Mouse (Mus musculus): ENCODE results near the gene Tacc2. TPM values are rescaled to one million over a fixed set of nuclear protein-coding genes. Genes with fewer than 3 reads are reported as not detected.
"Not testable (repeated sequence)": the region's sequence is repeated elsewhere in the genome, so short reads cannot be mapped to it uniquely, and the experiment has no call there.

Tacc2 gene
- polyA plus RNA-seq, 1 experiment from 2014 or later: 19.8 TPM

DNA sequence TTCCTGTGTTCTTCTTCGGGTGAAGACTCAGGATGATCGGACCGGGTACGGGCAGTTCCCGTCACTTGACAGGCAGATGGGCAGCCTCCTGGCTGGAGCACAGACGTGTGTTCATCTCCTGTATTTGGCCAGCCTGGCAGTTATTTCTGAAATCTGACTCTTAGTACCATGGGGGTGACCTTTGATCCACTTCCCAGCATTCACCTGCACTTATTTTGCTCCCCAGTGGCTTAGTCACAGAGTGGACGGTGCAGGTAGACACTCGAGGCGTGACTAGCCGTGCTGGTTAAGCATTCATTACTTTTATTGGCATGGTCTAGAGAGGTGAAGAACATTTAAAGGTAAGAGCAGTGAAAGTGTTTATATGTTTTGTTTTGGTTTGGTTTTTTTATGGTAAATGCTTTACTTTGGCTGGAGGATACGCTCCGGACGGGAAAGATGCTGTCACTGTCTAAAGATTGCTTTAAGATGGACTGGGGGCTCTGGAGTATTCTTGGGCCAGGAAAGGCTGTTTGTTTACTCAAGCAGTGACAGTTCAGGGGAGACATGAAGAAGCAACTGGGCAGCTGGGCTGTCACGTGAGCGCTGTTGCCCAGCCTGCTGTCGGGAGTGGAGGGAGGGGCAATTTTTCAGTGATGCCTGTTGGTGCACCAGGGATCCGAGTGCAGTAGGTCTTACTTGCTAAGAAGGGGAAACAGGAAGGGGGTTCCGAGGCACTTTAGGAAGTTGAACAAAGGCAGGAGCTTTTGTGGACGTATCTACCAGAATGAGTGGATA, 19.0 kb downstream of the Tacc2 start:
- ATAC-seq: peak; percentile 32
- not testable (repeated sequence) for H3K4me3 ChIP-seq (ENCODE audit: low read depth, low read length); H3K27me3 ChIP-seq (replicated peaks; ENCODE audit: insufficient read depth, low read length); H3K4me1 ChIP-seq (ENCODE audit: insufficient read depth, low read depth, low read length); H3K27ac ChIP-seq (ENCODE audit: low read length); H3K4me2 ChIP-seq (replicated peaks; ENCODE audit: low read depth, low read length); H3K9ac ChIP-seq (replicated peaks; ENCODE audit: low read depth); H3K9me3 ChIP-seq (ENCODE audit: low read length); H3K36me3 ChIP-seq (ENCODE audit: insufficient read depth, low read length)
- 22% methylated on average over 9 of the region's 19 CpGs for WGBS
- DNase-seq (ENCODE audit: low spot score): peak; percentile 46

DNA sequence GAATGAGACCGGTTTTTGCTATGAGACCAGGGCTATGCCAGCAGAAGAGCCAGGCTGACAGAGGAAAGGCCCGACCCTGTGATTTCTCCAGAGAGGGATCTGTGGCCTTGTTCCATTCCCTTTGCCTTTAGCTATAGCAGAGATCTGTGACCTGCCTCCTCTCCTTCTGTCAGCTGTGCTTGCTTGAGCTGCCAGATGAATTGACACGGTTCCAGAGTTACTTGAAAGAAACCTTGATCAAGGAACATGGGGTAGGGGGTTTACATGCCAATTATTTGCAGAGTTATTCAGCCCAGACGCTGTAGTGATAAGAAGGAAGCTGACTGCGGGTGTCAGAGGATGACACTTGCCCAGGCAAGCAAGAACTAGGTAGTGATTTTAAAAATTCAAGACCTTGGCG, 20.3 kb downstream of the Tacc2 start:
- DNase-seq (ENCODE audit: low spot score) (no peak), ATAC-seq (no peak)
- 64% methylated on average over 6 of the region's 6 CpGs for WGBS

DNA sequence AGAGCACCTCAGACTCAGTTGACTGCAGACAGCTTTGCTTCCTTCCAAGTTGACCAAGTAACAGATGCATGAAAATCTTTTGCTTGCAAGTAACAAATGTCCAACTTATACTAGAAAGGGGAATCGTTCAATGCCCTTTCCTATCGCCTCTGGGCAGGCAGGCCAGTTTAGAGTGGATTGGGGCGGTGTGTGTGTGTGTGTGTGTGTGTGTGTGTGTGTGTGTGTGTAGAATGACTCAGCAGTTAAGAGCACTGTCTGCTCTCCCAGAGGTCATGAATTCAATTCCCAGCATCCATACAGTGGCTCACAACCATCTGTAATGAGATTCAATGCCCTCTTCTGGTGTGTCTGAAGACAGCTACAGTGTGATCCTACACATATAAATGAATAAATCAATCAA, 22.8 kb downstream of the Tacc2 start:
- H3K4me2 ChIP-seq (replicated peaks; ENCODE audit: low read depth, low read length): no peak overlapping the region
- H3K4me3 ChIP-seq (ENCODE audit: low read depth, low read length): no peak overlapping the region
- H3K4me1 ChIP-seq (ENCODE audit: insufficient read depth, low read depth, low read length): no peaks in the 10 kb centered on the region
- no peak overlapping the region for H3K27ac ChIP-seq (ENCODE audit: low read length)
- no peak for ATAC-seq
- TF ChIP-seq EP300 (IDR thresholded peaks at IDR 0.05): no peak
- TF ChIP-seq CTCF (IDR thresholded peaks at IDR 0.05): no peak
- no peaks in the 10 kb centered on the region for H3K9me3 ChIP-seq (ENCODE audit: low read length)
- WGBS: 53% methylated on average over 3 of the region's 3 CpGs
- no peaks in the 10 kb centered on the region for H3K27me3 ChIP-seq (replicated peaks; ENCODE audit: insufficient read depth, low read length)
- no peak overlapping the region for H3K9ac ChIP-seq (replicated peaks; ENCODE audit: low read depth)
- DNase-seq (ENCODE audit: low spot score): no peak
- no peaks in the 10 kb centered on the region for H3K36me3 ChIP-seq (ENCODE audit: insufficient read depth, low read length)

More for the DNA sequence above, 20.3 kb downstream of the Tacc2 start:
- no peak for TF ChIP-seq EP300 (IDR thresholded peaks at IDR 0.05)
- no peak for TF ChIP-seq CTCF (IDR thresholded peaks at IDR 0.05)
- no peak overlapping the region for H3K27ac ChIP-seq (ENCODE audit: low read length)
- H3K4me3 ChIP-seq (ENCODE audit: low read depth, low read length): no peak overlapping the region
- H3K36me3 ChIP-seq (ENCODE audit: insufficient read depth, low read length): no peaks in the 10 kb centered on the region
- no peaks in the 10 kb centered on the region for H3K9me3 ChIP-seq (ENCODE audit: low read length)
- H3K9ac ChIP-seq (replicated peaks; ENCODE audit: low read depth): no peak overlapping the region
- H3K4me1 ChIP-seq (ENCODE audit: insufficient read depth, low read depth, low read length): no peaks in the 10 kb centered on the region
- H3K27me3 ChIP-seq (replicated peaks; ENCODE audit: insufficient read depth, low read length): no peaks in the 10 kb centered on the region
- H3K4me2 ChIP-seq (replicated peaks; ENCODE audit: low read depth, low read length): no peak overlapping the region

DNA sequence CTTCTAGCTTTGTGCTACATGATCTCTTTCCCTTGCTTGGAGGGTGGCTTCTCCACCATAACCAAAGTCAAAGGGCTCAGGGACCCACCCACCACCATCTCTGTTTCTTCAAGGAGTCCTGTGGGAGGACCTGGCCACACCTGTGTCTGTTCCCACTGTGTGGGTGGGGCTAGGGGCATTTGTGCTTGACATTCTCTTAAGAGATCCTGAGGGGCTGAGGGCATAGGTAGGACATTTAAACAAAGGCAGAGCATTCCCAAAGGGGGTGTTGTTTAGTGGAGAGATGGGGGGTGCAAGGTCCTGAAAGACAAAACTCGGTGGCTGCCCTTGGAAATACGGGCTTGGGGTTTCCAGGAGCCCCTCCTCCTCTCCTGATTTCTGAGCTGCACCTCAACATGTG, 23.3 kb downstream of the Tacc2 start:
- WGBS: 54% methylated on average over 2 of the region's 2 CpGs
- no peak for TF ChIP-seq EP300 (IDR thresholded peaks at IDR 0.05)
- TF ChIP-seq CTCF (IDR thresholded peaks at IDR 0.05): no peak
- Histone ChIP-seq H3K9me3 (ENCODE audit: low read length) (no peaks in the 10 kb centered on the region), H3K4me2 (replicated peaks; ENCODE audit: low read depth, low read length) (no peak overlapping the region), H3K27ac (ENCODE audit: low read length) (no peak overlapping the region), H3K9ac (replicated peaks; ENCODE audit: low read depth) (no peak overlapping the region), H3K36me3 (ENCODE audit: insufficient read depth, low read length) (no peaks in the 10 kb centered on the region), H3K4me1 (ENCODE audit: insufficient read depth, low read depth, low read length) (no peaks in the 10 kb centered on the region), H3K4me3 (ENCODE audit: low read depth, low read length) (no peak overlapping the region), H3K27me3 (replicated peaks; ENCODE audit: insufficient read depth, low read length) (no peaks in the 10 kb centered on the region)
- DNase-seq (ENCODE audit: low spot score): no peak
- 0 out of 2 replicates have a peak, but pooled peaks have one; percentile 31 for ATAC-seq

DNA sequence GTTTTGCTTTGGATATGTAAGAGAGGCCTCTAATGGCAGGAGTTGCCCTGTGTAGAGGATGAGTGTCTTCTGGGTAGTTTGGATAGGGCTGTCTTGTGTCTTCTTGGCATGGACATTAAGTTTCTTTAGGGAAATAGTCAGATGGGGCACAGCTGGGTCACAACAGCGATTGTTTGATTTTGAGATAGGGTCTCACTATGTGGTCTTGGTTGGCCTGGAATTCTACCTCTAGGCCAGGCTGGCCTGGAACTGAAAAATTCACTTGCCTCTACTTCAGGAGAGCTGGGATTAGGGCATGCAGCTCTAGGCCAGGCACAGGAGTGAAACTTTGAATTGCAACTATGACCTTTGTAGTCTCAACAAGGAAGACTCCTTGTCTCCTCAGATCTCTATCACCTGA, 25.6 kb downstream of the Tacc2 start:
- TF ChIP-seq CTCF (IDR thresholded peaks at IDR 0.05) (no peak), EP300 (IDR thresholded peaks at IDR 0.05) (no peak)
- H3K9me3 ChIP-seq (ENCODE audit: low read length): no peaks in the 10 kb centered on the region
- no peak overlapping the region for H3K4me3 ChIP-seq (ENCODE audit: low read depth, low read length)
- H3K36me3 ChIP-seq (ENCODE audit: insufficient read depth, low read length): no peaks in the 10 kb centered on the region
- no peaks in the 10 kb centered on the region for H3K4me1 ChIP-seq (ENCODE audit: insufficient read depth, low read depth, low read length)
- no peak overlapping the region for H3K27ac ChIP-seq (ENCODE audit: low read length)
- H3K4me2 ChIP-seq (replicated peaks; ENCODE audit: low read depth, low read length): no peak overlapping the region
- 75% methylated on average over 1 of the region's 1 CpGs for WGBS
- no peaks in the 10 kb centered on the region for H3K27me3 ChIP-seq (replicated peaks; ENCODE audit: insufficient read depth, low read length)
- DNase-seq (ENCODE audit: low spot score): no peak
- no peak for ATAC-seq
- no peak overlapping the region for H3K9ac ChIP-seq (replicated peaks; ENCODE audit: low read depth)

DNA sequence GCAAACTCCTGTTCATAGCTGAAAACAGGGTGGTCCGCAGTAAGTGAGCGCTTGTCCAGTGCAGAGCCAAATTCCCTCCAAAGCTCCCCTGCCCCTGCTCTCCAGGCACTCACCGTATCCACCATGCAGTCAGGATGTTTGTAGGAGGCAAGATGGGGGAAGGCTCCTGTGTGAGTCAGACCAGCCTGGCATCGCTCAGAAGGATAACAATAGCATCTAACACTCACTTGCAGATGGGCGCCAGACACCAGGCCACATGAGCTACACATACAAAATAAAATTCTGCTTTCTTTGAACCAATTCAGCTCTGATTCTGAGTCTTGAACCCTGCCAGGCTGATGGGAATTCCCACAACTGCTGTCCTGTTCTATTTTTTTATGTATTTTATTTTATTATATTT, 26.3 kb downstream of the Tacc2 start:
- DNase-seq (ENCODE audit: low spot score) (no peak), ATAC-seq (no peak)
- no peak overlapping the region for H3K9ac ChIP-seq (replicated peaks; ENCODE audit: low read depth)
- TF ChIP-seq EP300 (IDR thresholded peaks at IDR 0.05) (no peak), CTCF (IDR thresholded peaks at IDR 0.05) (no peak)
- H3K9me3 ChIP-seq (ENCODE audit: low read length): no peaks in the 10 kb centered on the region
- H3K27me3 ChIP-seq (replicated peaks; ENCODE audit: insufficient read depth, low read length): no peaks in the 10 kb centered on the region
- no peaks in the 10 kb centered on the region for H3K4me1 ChIP-seq (ENCODE audit: insufficient read depth, low read depth, low read length)
- 81% methylated on average over 5 of the region's 5 CpGs for WGBS
- no peak overlapping the region for H3K27ac ChIP-seq (ENCODE audit: low read length)
- no peak overlapping the region for H3K4me3 ChIP-seq (ENCODE audit: low read depth, low read length)
- H3K4me2 ChIP-seq (replicated peaks; ENCODE audit: low read depth, low read length): no peak overlapping the region
- no peaks in the 10 kb centered on the region for H3K36me3 ChIP-seq (ENCODE audit: insufficient read depth, low read length)
